Mouse (Mus musculus): ENCODE measurements around the gene Cnga3. TPM values are rescaled to one million over a fixed set of nuclear protein-coding genes. Genes with fewer than 3 reads are reported as not detected.

Cnga3 gene
- polyA plus RNA-seq, 1 experiment from 2014 or later: not detected

GRCm38 (mm10) chr1:37309939-37310515 lies 95.8 kb downstream of the Cnga3 start:
- Histone ChIP-seq H3K4me3 (ENCODE audit: low read length) (no peak overlapping the region), H3K27me3 (ENCODE audit: control insufficient read depth, insufficient read depth, low read length) (no peaks in the 10 kb centered on the region), H3K27ac (ENCODE audit: low read depth, low read length) (no peak overlapping the region), H3K9ac (ENCODE audit: low read depth, low read length) (no peak overlapping the region), H3K4me1 (ENCODE audit: control insufficient read depth, insufficient read depth, low read length) (peaks cover 13% of the 10 kb centered on the region; the same call in 1 of the 2 replicates), H3K36me3 (ENCODE audit: control insufficient read depth, insufficient read depth, low read length) (no peaks in the 10 kb centered on the region), H3K9me3 (ENCODE audit: control insufficient read depth, low read length) (no peaks in the 10 kb centered on the region), H3K4me2 (replicated peaks; ENCODE audit: low read depth, low read length) (no peak overlapping the region)
- 94% methylated on average over 4 of the region's 4 CpGs for WGBS
- ATAC-seq (ENCODE audit: low FRiP score, low TSS enrichment): no peak

Other genes starting within 250 kb of the Cnga3 start
- gene Vwa3b, start 187.8 kb upstream of the Cnga3 start, polyA plus RNA-seq (2014; fragmentation: Nextera tagmentation; extraction: Ambion mirVana): not detected in 2 replicates
- gene Inpp4a, start 85.4 kb downstream of the Cnga3 start, polyA plus RNA-seq (2014; fragmentation: Nextera tagmentation; extraction: Ambion mirVana): 17.8 and 18.6 TPM in 2 replicates
- 29.4 and 58.5 TPM in 2 replicates for gene Coa5, start 215.7 kb downstream of the Cnga3 start, polyA plus RNA-seq (2014; fragmentation: Nextera tagmentation; extraction: Ambion mirVana)
- 143 and 147 TPM in 2 replicates for gene Unc50, start 215.7 kb downstream of the Cnga3 start, polyA plus RNA-seq (2014; fragmentation: Nextera tagmentation; extraction: Ambion mirVana)